Mouse (Mus musculus): ENCODE results near the gene Gm3005. TPM values are rescaled to one million over a fixed set of nuclear protein-coding genes. Genes with fewer than 3 reads are reported as not detected.

The Gm3005 gene
- total and polyA plus RNA-seq, 3 experiments = 0.16 TPM; not detected in 2

Other genes with a start within 250 kb of the Gm3005 start
- gene Gm5795, start 239.8 kb upstream of the Gm3005 start, total RNA-seq (2012; rRNA removed) = not detected in 2 replicates
- not detected in 2 replicates for gene Gm5795, start 239.8 kb upstream of the Gm3005 start, total RNA-seq (2014; rRNA removed)
- not detected in 2 replicates for gene Gm5795, start 239.8 kb upstream of the Gm3005 start, polyA plus RNA-seq (2012; ENCODE audit: insufficient read length, low read depth)
- not detected in 2 replicates for gene D830030K20Rik, start 219.6 kb upstream of the Gm3005 start, total RNA-seq (2012; rRNA removed)
- not detected in 2 replicates for gene D830030K20Rik, start 219.6 kb upstream of the Gm3005 start, total RNA-seq (2014; rRNA removed)
- 0.29 TPM in 1 of 2 replicates, not detected in the other for gene D830030K20Rik, start 219.6 kb upstream of the Gm3005 start, polyA plus RNA-seq (2012; ENCODE audit: insufficient read length, low read depth)
- not detected in 2 replicates for gene Gm2956, start 95.5 kb upstream of the Gm3005 start, total RNA-seq (2012; rRNA removed)
- not detected in 2 replicates for gene Gm2956, start 95.5 kb upstream of the Gm3005 start, total RNA-seq (2014; rRNA removed)
- gene Gm2956, start 95.5 kb upstream of the Gm3005 start, polyA plus RNA-seq (2012; ENCODE audit: insufficient read length, low read depth) = not detected in 2 replicates
- gene Gm10413, start 33.0 kb upstream of the Gm3005 start, total RNA-seq (2012; rRNA removed) = not detected in 2 replicates
- gene Gm10413, start 33.0 kb upstream of the Gm3005 start, total RNA-seq (2014; rRNA removed) = not detected in 2 replicates
- gene Gm10413, start 33.0 kb upstream of the Gm3005 start, polyA plus RNA-seq (2012; ENCODE audit: insufficient read length, low read depth) = not detected in 2 replicates
- not detected in 2 replicates for gene Gm10409, start 15.5 kb upstream of the Gm3005 start, total RNA-seq (2012; rRNA removed)
- gene Gm10409, start 15.5 kb upstream of the Gm3005 start, total RNA-seq (2014; rRNA removed) = not detected in 2 replicates
- gene Gm10409, start 15.5 kb upstream of the Gm3005 start, polyA plus RNA-seq (2012; ENCODE audit: insufficient read length, low read depth) = not detected in 2 replicates
- not detected in 2 replicates for gene Gm10408, start 21.3 kb downstream of the Gm3005 start, total RNA-seq (2012; rRNA removed)
- gene Gm10408, start 21.3 kb downstream of the Gm3005 start, total RNA-seq (2014; rRNA removed) = not detected in 2 replicates
- gene Gm10408, start 21.3 kb downstream of the Gm3005 start, polyA plus RNA-seq (2012; ENCODE audit: insufficient read length, low read depth) = not detected in 2 replicates
- gene Gm3012, start 206.4 kb downstream of the Gm3005 start, total RNA-seq (2012; rRNA removed) = not detected in 2 replicates
- not detected in 2 replicates for gene Gm3012, start 206.4 kb downstream of the Gm3005 start, total RNA-seq (2014; rRNA removed)
- not detected in 2 replicates for gene Gm3012, start 206.4 kb downstream of the Gm3005 start, polyA plus RNA-seq (2012; ENCODE audit: insufficient read length, low read depth)
- not detected in 2 replicates for gene Gm3020, start 223.9 kb downstream of the Gm3005 start, total RNA-seq (2012; rRNA removed)
- not detected in 2 replicates for gene Gm3020, start 223.9 kb downstream of the Gm3005 start, total RNA-seq (2014; rRNA removed)
- not detected in 2 replicates for gene Gm3020, start 223.9 kb downstream of the Gm3005 start, polyA plus RNA-seq (2012; ENCODE audit: insufficient read length, low read depth)

Measured in CH12.LX (cell line).